Mouse (Mus musculus) liver, embryonic 14.5 days (tissue): ENCODE data around the gene Ccr2. TPM values are rescaled to one million over a fixed set of nuclear protein-coding genes. Genes with fewer than 3 reads are reported as not detected.

Experiments
- ATAC-seq: fragments of 200-750 bp; cut with Nextera tagmentation; 2 replicates; pipeline ENCODE4 v1.8.0; 2017; ENCODE audit warnings: moderate number of reproducible peaks, mild to moderate bottlenecking, moderate library complexity; ENCODE audit not compliant: insufficient read depth
- DNase-seq, 3 experiments: peaks; one replicate each; pipeline ENCODE4 v3.0.0-alpha.2; 2012 to 2013; ENCODE audit warnings: low read depth in 3 of 3, low spot score in 3 of 3
- H3K27ac ChIP-seq: fragments of 300-500 bp; sonication (generic); 2 replicates; pipeline ENCODE4 v1.5.1; 2014; ENCODE audit warnings: moderate library complexity, mild to moderate bottlenecking, control low read depth, inconsistent platforms
- H3K27me3 ChIP-seq: fragments of 300-500 bp; sonication (generic); 2 replicates; pipeline ENCODE4 v1.6.1; 2014; ENCODE audit warnings: mild to moderate bottlenecking, low read length, moderate library complexity; ENCODE audit not compliant: control insufficient read depth, insufficient read depth
- H3K36me3 ChIP-seq: fragments of 300-500 bp; sonication (generic); replicated peaks from 2 replicates; pipeline ENCODE4 v1.6.1; 2014; ENCODE audit warnings: low read depth; ENCODE audit not compliant: control insufficient read depth, insufficient read depth
- H3K4me1 ChIP-seq, 2 experiments: fragments of 200-500 bp in 1 of 2; fragments of 300-500 bp in 1 of 2; sonication (generic) in 1 of 2; replicated peaks; 2 replicates each; pipeline ENCODE4 v1.6.1; 2012 to 2014; ENCODE audit warnings: antibody characterized with exemption in 1 of 2, inconsistent platforms in 1 of 2, low read length in 1 of 2; ENCODE audit not compliant: control insufficient read depth in 2 of 2, insufficient read depth in 2 of 2
- H3K4me2 ChIP-seq: fragments of 300-500 bp; sonication (generic); 2 replicates; pipeline ENCODE4 v1.6.1; 2014; ENCODE audit warnings: low read depth, mild to moderate bottlenecking, control low read depth, moderate library complexity
- H3K4me3 ChIP-seq, 2 experiments: fragments of 200-500 bp in 1 of 2; fragments of 300-500 bp in 1 of 2; sonication (generic) in 1 of 2; 2 replicates each; pipeline ENCODE4 v1.5.1; 2012 to 2014; ENCODE audit warnings: low read depth in 2 of 2, low read length in 2 of 2, mild to moderate bottlenecking in 2 of 2, control low read depth in 1 of 2, inconsistent platforms in 1 of 2, moderate library complexity in 1 of 2; ENCODE audit not compliant: insufficient read depth in 1 of 2
- H3K9ac ChIP-seq: fragments of 300-500 bp; sonication (generic); replicated peaks from 2 replicates; pipeline ENCODE4 v1.6.1; 2014; ENCODE audit warnings: mild to moderate bottlenecking, control low read depth, moderate library complexity
- H3K9me3 ChIP-seq: fragments of 300-500 bp; sonication (generic); 2 replicates; pipeline ENCODE4 v1.6.1; 2016; ENCODE audit warnings: low read length, mixed read lengths; ENCODE audit not compliant: control insufficient read depth
- CTCF ChIP-seq: IDR thresholded peaks from 2 replicates; pipeline ENCODE4 v1.5.1; 2016; ENCODE audit warnings: antibody characterized with exemption, low read depth, control low read depth
- EP300 ChIP-seq: IDR thresholded peaks from 2 replicates; pipeline ENCODE4 v1.6.1; 2016; ENCODE audit warnings: antibody characterized with exemption, low read depth
- WGBS: fragments of 180-500 bp; shearing (Covaris S2); extraction: QIAGEN DNeasy Blood & Tissue Kit; methylation state at CpG from one replicate; pipeline ENCODE4 v1.1.7; 2014; ENCODE audit not compliant: insufficient replicate concordance; 5-methylcytosine and 5-hydroxymethylcytosine counted together
- polyA plus RNA-seq, 2 experiments: library from polyadenylated mRNA; depleted of rRNA in 1 of 2; stranded (reverse) in 1 of 2; unstranded in 1 of 2; fragments of >200 nt; fragmentation: Nextera tagmentation in 1 of 2; extraction: Ambion mirVana in 1 of 2; gene quantifications; 2 replicates each; pipeline versions ENCODE4 v1.2.1 to v1.2.3; 2012 to 2014

Gene Ccr2
- polyA plus RNA-seq, 2 experiments: 3.4 to 6.8 TPM

DNA sequence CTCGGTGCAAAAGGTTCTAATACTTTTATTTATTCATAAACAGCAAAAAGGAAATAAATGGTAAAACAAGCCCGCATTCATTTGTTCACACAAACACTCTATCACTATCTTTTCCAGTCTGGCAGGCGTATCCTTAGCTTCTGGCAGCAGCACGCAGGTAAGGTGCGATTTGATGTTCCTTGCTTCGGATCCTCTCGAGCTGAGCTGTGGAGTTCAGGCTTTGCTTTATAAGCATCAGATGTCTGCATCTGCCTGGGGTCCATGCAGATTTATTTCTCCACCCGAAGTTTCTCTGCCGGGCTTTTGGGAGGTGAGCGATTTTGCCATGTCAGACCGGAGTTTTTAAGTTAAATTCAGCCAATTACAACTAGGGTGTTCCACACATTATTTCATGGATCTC, 35.9 kb downstream of the Ccr2 start:
- no peak for DNase-seq

DNA sequence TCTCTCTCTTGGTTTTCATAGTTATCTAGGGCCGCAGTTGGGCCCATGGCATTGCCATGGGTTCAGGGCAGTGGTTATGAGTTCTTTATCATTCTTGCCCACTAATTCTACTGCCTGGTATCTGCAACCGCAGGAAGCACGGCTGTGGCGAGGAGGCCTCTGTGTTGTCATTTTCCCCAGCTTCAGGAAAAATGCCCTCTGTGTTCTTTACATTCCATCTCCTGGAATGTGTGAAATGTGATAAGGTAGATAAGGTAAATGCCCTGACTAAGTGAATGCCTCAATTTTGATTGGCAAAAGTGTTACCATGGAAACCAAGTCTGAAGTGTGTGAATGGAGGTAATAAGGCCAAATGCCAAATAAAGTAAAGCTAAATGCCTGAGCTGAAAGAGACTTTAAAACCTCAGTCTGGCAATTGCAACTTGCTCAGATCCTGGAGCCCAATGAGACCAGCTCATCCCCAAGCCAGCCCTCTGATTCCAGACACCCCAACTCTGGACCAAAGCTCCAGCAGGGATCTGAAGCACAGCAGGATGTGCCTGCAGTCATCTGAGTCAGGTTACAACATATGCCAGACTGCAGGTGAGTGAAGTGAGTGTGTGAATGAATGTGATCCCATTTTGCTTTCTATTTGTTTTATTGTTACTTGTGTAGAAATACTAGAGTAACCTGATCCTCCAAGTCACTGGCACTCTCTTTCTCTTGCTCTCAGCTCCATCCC, 36.5 kb downstream of the Ccr2 start:
- TF ChIP-seq EP300 (peak; percentile 95), CTCF (no peak)
- Histone ChIP-seq H3K9me3 (no peaks in the 10 kb centered on the region), H3K4me3 (no peak overlapping the region), H3K4me1 (peaks cover 13 to 17% of the 10 kb centered on the region in 2 experiments), H3K36me3 (no peaks in the 10 kb centered on the region), H3K9ac (no peak overlapping the region), H3K4me2 (peak overlapping the region; percentile 52), H3K27me3 (no peaks in the 10 kb centered on the region), H3K27ac (peak overlapping the region; percentile 84)
- peak in 1 of 3 experiments; percentile 85 for DNase-seq
- ATAC-seq: peak; percentile 99
- WGBS: 4% methylated on average over 4 of the region's 4 CpGs

More for the DNA sequence above, 35.9 kb downstream of the Ccr2 start:
- H3K4me3 ChIP-seq: no peak overlapping the region
- no peak for TF ChIP-seq EP300
- no peak for TF ChIP-seq CTCF
- WGBS: 35% methylated on average over 11 of the region's 11 CpGs
- H3K4me1 ChIP-seq: peaks cover 13 to 17% of the 10 kb centered on the region in 2 experiments
- no peaks in the 10 kb centered on the region for H3K36me3 ChIP-seq
- no peaks in the 10 kb centered on the region for H3K9me3 ChIP-seq
- peak; percentile 63 for ATAC-seq
- H3K27me3 ChIP-seq: no peaks in the 10 kb centered on the region
- H3K4me2 ChIP-seq: peak overlapping the region; percentile 52
- no peak overlapping the region for H3K9ac ChIP-seq
- peak overlapping the region; percentile 84 for H3K27ac ChIP-seq

DNA sequence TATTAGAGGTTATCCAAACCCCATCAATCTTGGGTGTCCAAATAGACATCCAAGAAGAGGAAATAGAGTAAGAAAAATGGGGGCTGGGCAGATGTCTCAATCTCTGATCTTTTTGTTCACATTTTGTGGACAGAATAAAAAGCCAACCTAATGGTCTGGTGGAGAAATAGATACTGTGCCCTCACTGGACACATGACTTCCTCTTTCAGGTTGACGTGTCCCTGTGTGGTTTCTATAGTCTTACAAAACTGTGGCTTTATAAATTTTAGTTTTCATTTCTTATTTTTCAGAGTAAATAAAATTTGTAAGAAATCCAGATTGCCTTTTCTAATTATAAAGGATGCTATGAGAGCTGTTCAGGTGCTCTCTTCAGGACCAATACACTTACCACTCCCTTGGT, 41.9 kb downstream of the Ccr2 start:
- 15% methylated on average over 1 of the region's 1 CpGs for WGBS
- TF ChIP-seq CTCF (no peak), EP300 (no peak)
- Histone ChIP-seq H3K4me1 (no peaks in the 10 kb centered on the region; a peak in 2 of 4 replicates), H3K27me3 (no peaks in the 10 kb centered on the region), H3K9me3 (no peaks in the 10 kb centered on the region), H3K27ac (no peak overlapping the region), H3K4me2 (no peak overlapping the region), H3K9ac (no peak overlapping the region), H3K4me3 (no peak overlapping the region), H3K36me3 (no peaks in the 10 kb centered on the region)
- no peak for ATAC-seq
- DNase-seq: no peak

DNA sequence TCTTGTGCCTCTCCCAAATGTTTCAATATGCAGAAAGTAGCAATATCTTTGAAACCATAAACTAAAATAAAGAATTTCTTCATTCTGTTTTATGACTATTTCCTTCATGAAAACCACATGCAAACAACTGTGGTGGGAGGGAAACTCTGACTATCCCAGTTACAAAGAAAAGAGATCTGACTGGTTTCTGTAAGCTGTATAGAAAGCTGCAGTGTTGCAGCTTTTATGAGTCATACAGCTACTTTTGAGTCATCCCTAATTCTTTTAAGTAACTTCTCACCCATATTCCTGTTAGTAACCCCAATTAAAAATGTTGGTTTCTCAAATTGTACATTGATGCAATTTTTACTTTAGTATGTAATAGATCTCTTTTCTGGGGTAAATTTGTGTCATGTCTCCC, 44.6 kb downstream of the Ccr2 start:
- ATAC-seq (no peak), DNase-seq (no peak)
- no peaks in the 10 kb centered on the region for H3K27me3 ChIP-seq
- TF ChIP-seq CTCF (no peak), EP300 (no peak)
- no peaks in the 10 kb centered on the region for H3K9me3 ChIP-seq
- no peak overlapping the region for H3K4me3 ChIP-seq
- H3K27ac ChIP-seq: no peak overlapping the region
- H3K4me2 ChIP-seq: no peak overlapping the region
- H3K36me3 ChIP-seq: no peaks in the 10 kb centered on the region
- H3K9ac ChIP-seq: no peak overlapping the region
- no peaks in the 10 kb centered on the region for H3K4me1 ChIP-seq

Other genes starting within 250 kb of the Ccr2 start
- gene Xcr1, start 239.9 kb upstream of the Ccr2 start, polyA plus RNA-seq (2012; rRNA removed): 0.01 TPM in 1 of 2 replicates, not detected in the other
- gene Xcr1, start 239.9 kb upstream of the Ccr2 start, polyA plus RNA-seq (2014; fragmentation: Nextera tagmentation; extraction: Ambion mirVana): not detected in 2 replicates
- gene Ccr1, start 133.3 kb upstream of the Ccr2 start, polyA plus RNA-seq (2012; rRNA removed): 0.70 and 1.4 TPM in 2 replicates
- 2.0 and 2.4 TPM in 2 replicates for gene Ccr1, start 133.3 kb upstream of the Ccr2 start, polyA plus RNA-seq (2014; fragmentation: Nextera tagmentation; extraction: Ambion mirVana)
- gene Ccr1l1, start 123.5 kb upstream of the Ccr2 start, polyA plus RNA-seq (2012; rRNA removed): 0.04 TPM in 1 of 2 replicates, not detected in the other
- not detected in 2 replicates for gene Ccr1l1, start 123.5 kb upstream of the Ccr2 start, polyA plus RNA-seq (2014; fragmentation: Nextera tagmentation; extraction: Ambion mirVana)
- 0.02 and 0.07 TPM in 2 replicates for gene Ccr3, start 80.0 kb upstream of the Ccr2 start, polyA plus RNA-seq (2012; rRNA removed)
- 0.05 and 0.13 TPM in 2 replicates for gene Ccr3, start 80.0 kb upstream of the Ccr2 start, polyA plus RNA-seq (2014; fragmentation: Nextera tagmentation; extraction: Ambion mirVana)
- gene Ccr5, start 19.6 kb downstream of the Ccr2 start, polyA plus RNA-seq (2012; rRNA removed): 0.35 and 0.42 TPM in 2 replicates
- gene Ccr5, start 19.6 kb downstream of the Ccr2 start, polyA plus RNA-seq (2014; fragmentation: Nextera tagmentation; extraction: Ambion mirVana): 1.6 and 1.9 TPM in 2 replicates
- gene 2010315B03Rik, start 210.7 kb downstream of the Ccr2 start, polyA plus RNA-seq (2012; rRNA removed): 1.6 and 2.7 TPM in 2 replicates
- 1.9 and 2.4 TPM in 2 replicates for gene 2010315B03Rik, start 210.7 kb downstream of the Ccr2 start, polyA plus RNA-seq (2014; fragmentation: Nextera tagmentation; extraction: Ambion mirVana)